Mouse (Mus musculus) liver, embryonic 14.5 days (tissue): ENCODE measurements around the gene Coro7. TPM values are rescaled to one million over a fixed set of nuclear protein-coding genes. Genes with fewer than 3 reads are reported as not detected.

ENCODE experiments used
- ATAC-seq: fragments of 200-750 bp; cut with Nextera tagmentation; 2 replicates; pipeline ENCODE4 v1.8.0; 2017; ENCODE audit warnings: moderate number of reproducible peaks, mild to moderate bottlenecking, moderate library complexity; ENCODE audit not compliant: insufficient read depth
- DNase-seq, 3 experiments: peaks; one replicate each; pipeline ENCODE4 v3.0.0-alpha.2; 2012 to 2013; ENCODE audit warnings: low read depth in 3 of 3, low spot score in 3 of 3
- H3K27ac ChIP-seq: fragments of 300-500 bp; sonication (generic); 2 replicates; pipeline ENCODE4 v1.5.1; 2014; ENCODE audit warnings: moderate library complexity, mild to moderate bottlenecking, control low read depth, inconsistent platforms
- H3K27me3 ChIP-seq: fragments of 300-500 bp; sonication (generic); 2 replicates; pipeline ENCODE4 v1.6.1; 2014; ENCODE audit warnings: mild to moderate bottlenecking, low read length, moderate library complexity; ENCODE audit not compliant: control insufficient read depth, insufficient read depth
- H3K36me3 ChIP-seq: fragments of 300-500 bp; sonication (generic); replicated peaks from 2 replicates; pipeline ENCODE4 v1.6.1; 2014; ENCODE audit warnings: low read depth; ENCODE audit not compliant: control insufficient read depth, insufficient read depth
- H3K4me1 ChIP-seq, 2 experiments: fragments of 200-500 bp in 1 of 2; fragments of 300-500 bp in 1 of 2; sonication (generic) in 1 of 2; replicated peaks; 2 replicates each; pipeline ENCODE4 v1.6.1; 2012 to 2014; ENCODE audit warnings: antibody characterized with exemption in 1 of 2, inconsistent platforms in 1 of 2, low read length in 1 of 2; ENCODE audit not compliant: control insufficient read depth in 2 of 2, insufficient read depth in 2 of 2
- H3K4me2 ChIP-seq: fragments of 300-500 bp; sonication (generic); 2 replicates; pipeline ENCODE4 v1.6.1; 2014; ENCODE audit warnings: low read depth, mild to moderate bottlenecking, control low read depth, moderate library complexity
- H3K4me3 ChIP-seq, 2 experiments: fragments of 200-500 bp in 1 of 2; fragments of 300-500 bp in 1 of 2; sonication (generic) in 1 of 2; 2 replicates each; pipeline ENCODE4 v1.5.1; 2012 to 2014; ENCODE audit warnings: low read depth in 2 of 2, low read length in 2 of 2, mild to moderate bottlenecking in 2 of 2, control low read depth in 1 of 2, inconsistent platforms in 1 of 2, moderate library complexity in 1 of 2; ENCODE audit not compliant: insufficient read depth in 1 of 2
- H3K9ac ChIP-seq: fragments of 300-500 bp; sonication (generic); replicated peaks from 2 replicates; pipeline ENCODE4 v1.6.1; 2014; ENCODE audit warnings: mild to moderate bottlenecking, control low read depth, moderate library complexity
- H3K9me3 ChIP-seq: fragments of 300-500 bp; sonication (generic); 2 replicates; pipeline ENCODE4 v1.6.1; 2016; ENCODE audit warnings: low read length, mixed read lengths; ENCODE audit not compliant: control insufficient read depth
- CTCF ChIP-seq: IDR thresholded peaks from 2 replicates; pipeline ENCODE4 v1.5.1; 2016; ENCODE audit warnings: antibody characterized with exemption, low read depth, control low read depth
- EP300 ChIP-seq: IDR thresholded peaks from 2 replicates; pipeline ENCODE4 v1.6.1; 2016; ENCODE audit warnings: antibody characterized with exemption, low read depth
- WGBS: fragments of 180-500 bp; shearing (Covaris S2); extraction: QIAGEN DNeasy Blood & Tissue Kit; methylation state at CpG from one replicate; pipeline ENCODE4 v1.1.7; 2014; ENCODE audit not compliant: insufficient replicate concordance; 5-methylcytosine and 5-hydroxymethylcytosine counted together
- polyA plus RNA-seq, 2 experiments: library from polyadenylated mRNA; depleted of rRNA in 1 of 2; stranded (reverse) in 1 of 2; unstranded in 1 of 2; fragments of >200 nt; fragmentation: Nextera tagmentation in 1 of 2; extraction: Ambion mirVana in 1 of 2; gene quantifications; 2 replicates each; pipeline versions ENCODE4 v1.2.1 to v1.2.3; 2012 to 2014

The Coro7 gene
- polyA plus RNA-seq, 2 experiments, result 5.1 to 10.4 TPM

- Histone ChIP-seq H3K27me3 (peaks cover 6% of the 10 kb centered on the region), H3K27ac (peak overlapping the region; percentile 52), H3K4me1 (peaks cover 16 to 31% of the 10 kb centered on the region in 2 experiments), H3K36me3 (no peaks in the 10 kb centered on the region), H3K9ac (no peak overlapping the region), H3K9me3 (no peaks in the 10 kb centered on the region), H3K4me3 (no peak overlapping the region), H3K4me2 (peak overlapping the region; percentile 83; the same call in 1 of the 2 replicates)
- no peak for TF ChIP-seq EP300
- TF ChIP-seq CTCF, result no peak
- ATAC-seq (no peak), DNase-seq (no peak)
- 69% methylated on average over 5 of the region's 5 CpGs for WGBS
Observed at GRCm38 (mm10) chr16:4587516-4588210, 91.9 kb downstream of the Coro7 start.

GRCm38 (mm10) chr16:4586531-4587123 is 93.0 kb downstream of the Coro7 start:
- ATAC-seq (peak; percentile 99), DNase-seq (peak; percentile 96 to 97 (median 97))
- Histone ChIP-seq H3K9me3 (no peaks in the 10 kb centered on the region), H3K4me3 (peak overlapping the region; percentile 57 to 68), H3K4me2 (peak overlapping the region; percentile 83), H3K36me3 (no peaks in the 10 kb centered on the region), H3K27ac (peak overlapping the region; percentile 52), H3K9ac (peak overlapping the region; percentile 70), H3K27me3 (no peaks in the 10 kb centered on the region), H3K4me1 (peaks cover 16 to 31% of the 10 kb centered on the region in 2 experiments)
- TF ChIP-seq CTCF, result peak; percentile 54
- TF ChIP-seq EP300, result no peak
- under 1% methylated on average over 43 of the region's 43 CpGs for WGBS

- Histone ChIP-seq H3K27ac (peak overlapping the region; percentile 45), H3K9ac (peak overlapping the region; percentile 70), H3K4me1 (peaks cover 16 to 31% of the 10 kb centered on the region in 2 experiments), H3K4me3 (peak overlapping the region; percentile 57 to 68), H3K9me3 (no peaks in the 10 kb centered on the region), H3K27me3 (no peaks in the 10 kb centered on the region), H3K4me2 (peak overlapping the region; percentile 83), H3K36me3 (no peaks in the 10 kb centered on the region)
- WGBS, result 6% methylated on average over 14 of the region's 14 CpGs
- ATAC-seq (peak; percentile 10; the same call in 1 of the 2 replicates), DNase-seq (no peak)
- TF ChIP-seq EP300 (no peak), CTCF (no peak)
Observed at GRCm38 (mm10) chr16:4585642-4586530, 93.7 kb downstream of the Coro7 start.

- H3K4me1 ChIP-seq, result peaks cover 16 to 31% of the 10 kb centered on the region in 2 experiments
- peak overlapping the region; percentile 15; the same call in 1 of the 2 replicates for H3K4me2 ChIP-seq
- H3K9me3 ChIP-seq, result no peaks in the 10 kb centered on the region
- ATAC-seq (no peak), DNase-seq (no peak)
- 45% methylated on average over 5 of the region's 5 CpGs for WGBS
- no peak overlapping the region for H3K9ac ChIP-seq
- no peaks in the 10 kb centered on the region for H3K36me3 ChIP-seq
- H3K4me3 ChIP-seq, result no peak overlapping the region
- H3K27ac ChIP-seq, result no peak overlapping the region
- TF ChIP-seq EP300, result no peak
- no peak for TF ChIP-seq CTCF
- H3K27me3 ChIP-seq, result no peaks in the 10 kb centered on the region
Observed at GRCm38 (mm10) chr16:4584438-4584837, 95.1 kb downstream of the Coro7 start.
